40 mouse cellular contexts compared by ENCODE assay signal in genomic region chr3:96416595-96416994, GRCm38 (mm10). TPM values are rescaled to one million over a fixed set of nuclear protein-coding genes. Genes with fewer than 3 reads are reported as not detected.
"Had no signal": no experiment of that assay in that cellular context is flagged by ENCODE, and none has a peak within 500 bp of the region (broad histone marks: within the 10 kb centered on the region; RNA-seq: fewer than 3 reads in every experiment).

No protein-coding gene starts in this region.

- H3K9ac ChIP-seq: heart, embryonic 12.5 days; hindbrain, embryonic 12.5 days; hindbrain, embryonic 14.5 days; intestine, embryonic 15.5 days; limb, embryonic 12.5 days; liver, embryonic 12.5 days; liver, embryonic 14.5 days had no signal

- H3K4me1 ChIP-seq: heart, embryonic 12.5 days; hindbrain, embryonic 12.5 days; intestine, embryonic 15.5 days had no signal

- DNase-seq: gastrocnemius, postnatal 14 days; gastrocnemius, postnatal 36 days; heart, adult 18-20 months; heart, postnatal 10 days; heart, postnatal 4 days; kidney, adult 18-20 months; kidney, adult 8-10 months; kidney, postnatal 14 days; kidney, postnatal 36 days; layer of hippocampus, adult 9-11 months; layer of hippocampus, postnatal 36 days; liver had no signal

- H3K27me3 ChIP-seq: intestine, embryonic 15.5 days had no signal

- H3K4me2 ChIP-seq: heart, embryonic 12.5 days; hindbrain, embryonic 12.5 days; hindbrain, embryonic 14.5 days; intestine, embryonic 15.5 days; limb, embryonic 12.5 days; liver, embryonic 12.5 days had no signal

- ATAC-seq: hindbrain, embryonic 16.5 days; inflammation-experienced regulatory T-cells, adult 6 months; intestine, embryonic 15.5 days; intestine, postnatal 0 days; liver, embryonic 12.5 days had no signal

- H3K4me3 ChIP-seq: heart, embryonic 10.5 days; heart, embryonic 12.5 days; hindbrain, embryonic 10.5 days; hindbrain, embryonic 12.5 days; intestine, embryonic 15.5 days; limb, embryonic 10.5 days; limb, embryonic 12.5 days; liver, embryonic 12.5 days had no signal

- H3K9me3 ChIP-seq: heart, embryonic 10.5 days; heart, embryonic 12.5 days; hindbrain, embryonic 10.5 days; hindbrain, embryonic 12.5 days; intestine, embryonic 15.5 days; limb, embryonic 10.5 days; limb, embryonic 12.5 days; liver, embryonic 12.5 days had no signal

- H3K27ac ChIP-seq: heart, embryonic 10.5 days; hindbrain, embryonic 10.5 days; hindbrain, embryonic 12.5 days; hindbrain, embryonic 14.5 days; intestine, embryonic 15.5 days; kidney, postnatal 0 days; limb, embryonic 10.5 days; limb, embryonic 12.5 days; liver, embryonic 12.5 days; liver, embryonic 14.5 days had no signal

- H3K36me3 ChIP-seq: heart, embryonic 12.5 days; hindbrain, embryonic 12.5 days; intestine, embryonic 15.5 days; liver, embryonic 12.5 days had no signal

RNA-seq across cellular contexts. Expression of gene BC107364, which starts 35.5 kb away (rescaled TPM):
- total RNA-seq: gastrocnemius, adult 18-20 months; gastrocnemius, adult 8-10 months; gastrocnemius, postnatal 14 days; gastrocnemius, postnatal 36 days; granulocyte monocyte progenitor cell, adult 5-6 weeks; heart, adult 18-20 months; heart, adult 8-10 months; heart, postnatal 10 days; heart, postnatal 25 days; layer of hippocampus, adult 18-20 months; layer of hippocampus, adult 8-10 months; layer of hippocampus, postnatal 14 days; layer of hippocampus, postnatal 36 days; left cerebral cortex, adult 18-20 months; left cerebral cortex, adult 8-10 months; left cerebral cortex, postnatal 14 days; left cerebral cortex, postnatal 36 days had no signal
- polyA plus RNA-seq: heart, embryonic 10.5 days; hindbrain, embryonic 10.5 days; hindbrain, embryonic 12.5 days; hindbrain, embryonic 14.5 days; hindbrain, embryonic 16.5 days; inflammation-experienced regulatory T-cells, adult 6 months; large intestine, adult 2 months; limb, embryonic 12.5 days; limb, embryonic 14.5 days; liver, embryonic 12.5 days; liver, embryonic 14.5 days had no signal
